Mouse (Mus musculus) spleen, postnatal 4 days (tissue): ENCODE results near the gene Plpp3.
"Not testable (repeated sequence)": the region's sequence is repeated elsewhere in the genome, so short reads cannot be mapped to it uniquely, and the experiment has no call there.

ENCODE experiments used
- DNase-seq, 2 experiments: peaks; one replicate each; pipeline ENCODE4 v3.0.0; 2022; ENCODE audit warnings: low spot score in 2 of 2

Gene Plpp3

GRCm38 (mm10) chr4:105260385-105260784 lies 103.2 kb downstream of the Plpp3 start:
- no peak for DNase-seq

- no peak for DNase-seq
Observed at GRCm38 (mm10) chr4:105260893-105261769, 104.0 kb downstream of the Plpp3 start.

GRCm38 (mm10) chr4:105262358-105262757 lies 105.2 kb downstream of the Plpp3 start:
- no peak for DNase-seq

- no peak for DNase-seq
Observed at GRCm38 (mm10) chr4:105263600-105263999, 106.5 kb downstream of the Plpp3 start.

- DNase-seq = no peak
Observed at GRCm38 (mm10) chr4:105265041-105265440, 107.9 kb downstream of the Plpp3 start.

GRCm38 (mm10) chr4:105265678-105266077 lies 108.5 kb downstream of the Plpp3 start:
- no peak for DNase-seq

- no peak for DNase-seq
Observed at GRCm38 (mm10) chr4:105268202-105268730, 111.1 kb downstream of the Plpp3 start.

- DNase-seq = not testable (repeated sequence)
Observed at GRCm38 (mm10) chr4:105269398-105269797, 112.3 kb downstream of the Plpp3 start.

GRCm38 (mm10) chr4:105271166-105271565 lies 114.0 kb downstream of the Plpp3 start:
- no peak for DNase-seq

- no peak for DNase-seq
Observed at GRCm38 (mm10) chr4:105273034-105273433, 115.9 kb downstream of the Plpp3 start.

GRCm38 (mm10) chr4:105273486-105273885 lies 116.3 kb downstream of the Plpp3 start:
- no peak for DNase-seq

GRCm38 (mm10) chr4:105275616-105276015 lies 118.5 kb downstream of the Plpp3 start:
- DNase-seq = no peak

- DNase-seq = no peak
Observed at GRCm38 (mm10) chr4:105276062-105276795, 119.1 kb downstream of the Plpp3 start.

- DNase-seq = no peak
Observed at GRCm38 (mm10) chr4:105278161-105278560, 121.0 kb downstream of the Plpp3 start.

GRCm38 (mm10) chr4:105278571-105279410 lies 121.6 kb downstream of the Plpp3 start:
- DNase-seq = no peak

GRCm38 (mm10) chr4:105279806-105280205 lies 122.7 kb downstream of the Plpp3 start:
- DNase-seq = no peak

- no peak for DNase-seq
Observed at GRCm38 (mm10) chr4:105281751-105282231, 124.6 kb downstream of the Plpp3 start.
